Mouse (Mus musculus): ENCODE measurements at regions not wholly inside any gene's neighbourhood (a gene's known extent, or its start where the extent isn't known, plus 50 kb on each side); places are given as distances from the start of the nearest gene placed in this dataset.

DNA sequence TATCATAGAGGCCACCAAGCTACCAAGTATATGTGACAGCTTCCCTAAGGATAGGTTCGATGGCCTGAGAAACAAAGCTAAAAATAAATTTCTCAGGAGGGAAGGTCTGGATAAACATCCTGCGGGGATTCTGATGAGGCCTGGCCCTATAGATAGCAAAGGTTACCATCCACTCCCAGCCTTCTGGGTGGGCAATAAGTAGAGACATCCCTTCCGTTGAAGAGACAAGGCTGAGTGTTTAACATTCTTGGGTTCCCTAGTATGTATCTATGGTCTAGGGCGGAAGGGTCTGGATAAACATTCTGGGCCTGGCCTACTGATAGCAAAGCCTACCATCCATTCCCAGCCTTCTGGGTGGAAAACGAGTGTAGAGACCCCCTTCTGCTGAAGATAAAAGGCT lies 180.5 kb upstream of the Dlk1 start:
- DNase-seq (ENCODE audit: inconsistent ontology term) = no peak

GRCm38 (mm10) chr12:109314850-109315249 lies 137.8 kb upstream of the Dlk1 start:
- peak; percentile 7 for DNase-seq (ENCODE audit: inconsistent ontology term)

- DNase-seq (ENCODE audit: inconsistent ontology term) = no peak
Measured at GRCm38 (mm10) chr12:109325986-109326385, 126.6 kb upstream of the Dlk1 start.

GRCm38 (mm10) chr12:109371327-109371726 lies 81.3 kb upstream of the Dlk1 start:
- DNase-seq (ENCODE audit: inconsistent ontology term) = no peak

GRCm38 (mm10) chr12:109385794-109386193 lies 66.8 kb upstream of the Dlk1 start:
- DNase-seq (ENCODE audit: inconsistent ontology term) = no peak

DNA sequence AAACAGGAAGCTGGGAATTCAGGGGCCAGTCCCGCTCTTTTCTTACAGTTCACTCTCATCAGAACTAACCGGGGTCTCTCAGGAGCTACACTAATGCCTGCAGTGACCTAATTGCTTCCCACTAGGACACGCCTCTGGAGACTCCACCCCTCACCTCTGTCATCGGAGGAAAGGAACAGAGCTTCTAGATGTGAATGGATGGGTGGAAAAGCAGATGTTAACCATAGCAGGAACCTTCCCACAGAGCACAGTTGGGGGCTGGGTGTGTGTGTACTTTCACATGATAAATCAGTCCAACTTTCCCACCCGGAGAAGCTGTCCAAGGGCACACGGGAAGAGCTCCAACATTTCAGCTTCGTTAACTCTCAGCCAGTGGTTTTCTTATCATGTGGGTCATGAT lies 63.8 kb upstream of the Dlk1 start:
- DNase-seq (ENCODE audit: inconsistent ontology term) = no peak

- DNase-seq (ENCODE audit: inconsistent ontology term) = no peak
Measured at GRCm38 (mm10) chr12:109390388-109390920, 62.2 kb upstream of the Dlk1 start.

DNA sequence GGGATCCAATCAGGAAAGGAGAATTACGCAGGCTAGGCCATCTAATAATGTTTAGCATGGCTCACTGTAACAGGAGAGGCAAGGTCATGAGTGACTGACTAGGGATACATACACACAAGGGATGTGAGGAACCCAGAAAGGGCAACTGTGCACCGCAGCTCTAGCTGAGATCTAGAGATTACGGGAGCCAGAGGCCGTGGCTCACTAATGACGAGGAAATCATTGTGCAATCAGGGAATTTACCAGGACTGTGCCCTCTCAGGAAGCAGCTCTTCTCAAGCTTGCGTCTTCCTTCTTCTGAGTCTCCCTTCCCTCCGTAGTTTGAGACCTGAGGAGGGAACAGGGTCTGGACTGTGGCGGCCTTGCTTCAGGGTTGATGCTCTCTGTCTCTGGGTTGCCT lies 61.6 kb upstream of the Dlk1 start:
- DNase-seq (ENCODE audit: inconsistent ontology term) = no peak

GRCm38 (mm10) chr12:109393326-109393725 lies 59.3 kb upstream of the Dlk1 start:
- no peak for DNase-seq (ENCODE audit: inconsistent ontology term)

DNA sequence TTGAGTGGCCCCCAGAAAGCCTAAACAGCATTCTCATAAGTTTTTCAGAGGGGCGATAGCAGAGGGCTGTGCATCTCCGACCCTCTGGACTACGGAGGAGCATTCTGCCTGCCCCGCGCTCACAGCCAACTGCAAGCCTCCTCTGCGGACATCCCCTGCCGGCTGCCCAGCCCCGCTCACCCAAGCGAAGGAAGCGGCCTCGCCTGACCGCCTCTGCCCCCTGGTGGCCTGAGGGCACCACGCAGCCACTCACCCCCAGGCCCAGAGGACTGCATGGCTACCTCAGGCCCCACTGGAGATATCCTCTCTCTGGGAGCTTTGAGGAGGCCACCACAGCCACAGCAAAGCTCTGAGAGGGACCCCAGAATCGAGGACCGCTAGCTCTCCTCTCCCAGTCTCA lies 58.8 kb upstream of the Dlk1 start:
- peak; percentile 79 for DNase-seq (ENCODE audit: inconsistent ontology term)

DNA sequence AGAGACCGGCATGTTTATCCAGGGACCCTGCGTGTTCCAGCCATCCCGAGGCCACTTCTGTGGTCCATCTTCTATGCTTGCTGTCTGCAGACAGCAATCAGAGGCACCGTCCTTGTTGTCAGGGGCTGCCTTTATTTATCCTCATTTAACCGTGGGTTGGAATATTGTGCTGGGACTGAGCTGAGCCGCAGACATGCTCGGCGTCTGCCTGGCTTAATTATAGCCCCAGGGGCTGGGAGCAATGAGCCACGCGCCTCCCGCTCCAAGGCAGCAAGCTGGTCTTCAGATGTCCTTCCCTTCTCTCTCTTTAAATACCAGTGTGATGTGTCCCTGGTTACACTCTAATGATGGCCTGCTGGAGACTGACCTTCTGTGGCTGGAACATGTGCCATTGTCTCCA lies 58.2 kb upstream of the Dlk1 start:
- peak; percentile 79 for DNase-seq (ENCODE audit: inconsistent ontology term)

- no peak for DNase-seq (ENCODE audit: inconsistent ontology term)
Measured at GRCm38 (mm10) chr12:109396614-109397013, 56.0 kb upstream of the Dlk1 start.

- peak; percentile 91 for DNase-seq (ENCODE audit: inconsistent ontology term)
Measured at GRCm38 (mm10) chr12:109397175-109398058, 55.2 kb upstream of the Dlk1 start.

- no peak for DNase-seq (ENCODE audit: inconsistent ontology term)
Measured at GRCm38 (mm10) chr12:109398473-109398872, 54.1 kb upstream of the Dlk1 start.

DNA sequence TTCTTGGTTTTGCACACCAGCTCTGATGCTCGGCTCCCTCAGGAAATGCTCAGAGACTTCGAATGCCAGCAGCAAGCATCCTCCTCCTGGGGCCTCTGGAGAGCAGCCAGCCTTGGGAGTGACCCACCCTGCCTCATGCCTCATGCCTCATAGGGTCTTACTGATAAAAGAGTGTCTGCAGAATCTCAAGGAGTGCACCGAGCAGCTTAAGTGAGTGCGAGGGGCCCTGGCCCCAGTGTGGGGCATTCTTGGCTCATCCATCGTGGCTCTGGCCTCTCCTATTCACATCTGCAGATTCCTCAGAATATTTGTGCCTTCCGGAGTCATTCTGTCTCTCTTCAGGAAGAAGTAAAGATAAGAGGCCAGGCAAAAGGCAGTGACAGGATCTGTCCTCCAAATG lies 53.7 kb upstream of the Dlk1 start:
- no peak for DNase-seq (ENCODE audit: inconsistent ontology term)

GRCm38 (mm10) chr12:109399591-109399990 lies 53.0 kb upstream of the Dlk1 start:
- no peak for DNase-seq (ENCODE audit: inconsistent ontology term)

- DNase-seq (ENCODE audit: inconsistent ontology term) = no peak
Measured at GRCm38 (mm10) chr12:109400041-109400440, 52.6 kb upstream of the Dlk1 start.

DNA sequence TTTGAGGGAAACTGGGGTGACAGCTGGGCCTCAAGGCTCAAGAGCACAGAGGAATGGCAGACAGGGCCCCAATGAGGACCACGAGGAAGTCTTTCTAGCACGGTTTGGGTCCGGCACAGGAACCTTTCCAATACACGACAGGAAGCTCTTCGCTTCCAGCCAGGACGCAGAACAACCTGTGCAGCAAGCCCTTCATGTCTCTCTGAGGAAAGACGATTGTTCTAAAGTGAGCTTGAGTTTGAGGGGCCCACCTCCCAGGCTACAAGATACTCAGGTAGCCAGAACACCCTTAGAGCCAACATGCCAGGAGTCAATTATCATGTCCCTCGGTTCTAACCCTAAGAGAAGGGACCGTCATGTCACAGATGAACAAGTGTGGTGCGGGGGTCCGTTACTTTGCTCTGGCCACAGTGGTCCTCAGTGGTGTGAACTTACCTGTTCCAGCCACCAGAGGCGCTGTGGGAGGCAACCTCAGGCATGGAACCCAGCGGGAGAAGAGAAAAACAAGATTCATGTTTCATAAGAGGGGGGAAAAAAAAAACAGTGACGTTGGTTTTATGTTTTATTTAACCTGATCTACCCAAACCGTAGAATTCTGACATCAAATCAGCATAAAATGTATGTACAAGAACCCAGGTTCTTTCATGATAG lies 51.6 kb upstream of the Dlk1 start:
- DNase-seq (ENCODE audit: inconsistent ontology term) = no peak

- no peak for DNase-seq (ENCODE audit: inconsistent ontology term)
Measured at GRCm38 (mm10) chr12:109401696-109402095, 50.9 kb upstream of the Dlk1 start.

- no peak for DNase-seq (ENCODE audit: inconsistent ontology term)
Measured at GRCm38 (mm10) chr12:109402226-109402625, 50.4 kb upstream of the Dlk1 start.

Data from Muller cell, postnatal 12 days (primary cell).